Mouse (Mus musculus): ENCODE results near the gene Zswim7. TPM values are rescaled to one million over a fixed set of nuclear protein-coding genes. Genes with fewer than 3 reads are reported as not detected.

Gene Zswim7
- polyA plus RNA-seq (2014; fragmentation: Illumina TruSeq; extraction: RNeasy Lipid Tissue Mini Kit (QIAGEN cat#74804); ENCODE audit: low replicate concordance): 2.5 TPM

GRCm38 (mm10) chr11:62280675-62281600 is at the start of gene Zswim7, which contains the start of gene Ttc19:
TSS of gene Zswim7 (minus strand) at chr11:62281375.
TSS of gene Ttc19 (plus strand) at chr11:62281473.

GRCm38 (mm10) chr11:62248401-62249244 is 32.6 kb downstream of the Zswim7 start, which contains the start of gene Adora2b:
TSS of gene Adora2b (plus strand) at chr11:62248984.

Other genes with a start within 250 kb of the Zswim7 start
- 18.0 TPM for gene Adora2b, start 32.4 kb downstream of the Zswim7 start, polyA plus RNA-seq (2014; fragmentation: Illumina TruSeq; extraction: RNeasy Lipid Tissue Mini Kit (QIAGEN cat#74804); ENCODE audit: low replicate concordance)
- 86.9 TPM for gene Ttc19, start 98 bp upstream of the Zswim7 start, polyA plus RNA-seq (2014; fragmentation: Illumina TruSeq; extraction: RNeasy Lipid Tissue Mini Kit (QIAGEN cat#74804); ENCODE audit: low replicate concordance)
- gene Pigl, start 177.1 kb upstream of the Zswim7 start, polyA plus RNA-seq (2014; fragmentation: Illumina TruSeq; extraction: RNeasy Lipid Tissue Mini Kit (QIAGEN cat#74804); ENCODE audit: low replicate concordance): 5.2 TPM
- 345 TPM for gene Ncor1, start 177.2 kb upstream of the Zswim7 start, polyA plus RNA-seq (2014; fragmentation: Illumina TruSeq; extraction: RNeasy Lipid Tissue Mini Kit (QIAGEN cat#74804); ENCODE audit: low replicate concordance)

All from small intestine, adult 10 weeks (tissue).